Mouse (Mus musculus) limb, embryonic 10.5 days (tissue): ENCODE results near the gene Myocd. TPM values are rescaled to one million over a fixed set of nuclear protein-coding genes. Genes with fewer than 3 reads are reported as not detected.

ENCODE experiments used
- DNase-seq: peaks from one replicate; pipeline ENCODE4 v3.0.0-alpha.2; 2017; ENCODE audit warnings: low spot score
- H3K27ac ChIP-seq: fragments of 300-500 bp; sonication (generic); 2 replicates; pipeline ENCODE4 v1.5.1; 2016; ENCODE audit warnings: mild to moderate bottlenecking
- H3K27me3 ChIP-seq: fragments of 300-500 bp; sonication (generic); 2 replicates; pipeline ENCODE4 v1.6.1; 2016; ENCODE audit warnings: low read depth, mild to moderate bottlenecking; ENCODE audit not compliant: poor library complexity, severe bottlenecking
- H3K36me3 ChIP-seq: fragments of 300-500 bp; sonication (generic); 2 replicates; pipeline ENCODE4 v1.6.1; 2016; ENCODE audit warnings: mild to moderate bottlenecking, moderate library complexity
- H3K4me1 ChIP-seq: fragments of 300-500 bp; sonication (generic); 2 replicates; pipeline ENCODE4 v1.6.1; 2016
- H3K4me3 ChIP-seq: fragments of 300-500 bp; sonication (generic); 2 replicates; pipeline ENCODE4 v1.5.1; 2016; ENCODE audit warnings: mild to moderate bottlenecking, moderate library complexity
- H3K9me3 ChIP-seq: fragments of 300-500 bp; sonication (generic); replicated peaks from 2 replicates; pipeline ENCODE4 v1.6.1; 2016; ENCODE audit warnings: mild to moderate bottlenecking
- WGBS: fragments of 180-500 bp; shearing (Covaris S2); methylation state at CpG from one replicate; pipeline ENCODE4 v1.1.7; 2016; 5-methylcytosine and 5-hydroxymethylcytosine counted together
- polyA plus RNA-seq: library from polyadenylated mRNA; unstranded; fragments of >200 nt; fragmentation: Nextera tagmentation; extraction: Ambion mirVana; gene quantifications from 2 replicates; pipeline ENCODE4 v1.2.1, GENCODE M21; 2016

Gene Myocd
- polyA plus RNA-seq, 1 experiment from 2014 or later = 0.38 TPM

DNA sequence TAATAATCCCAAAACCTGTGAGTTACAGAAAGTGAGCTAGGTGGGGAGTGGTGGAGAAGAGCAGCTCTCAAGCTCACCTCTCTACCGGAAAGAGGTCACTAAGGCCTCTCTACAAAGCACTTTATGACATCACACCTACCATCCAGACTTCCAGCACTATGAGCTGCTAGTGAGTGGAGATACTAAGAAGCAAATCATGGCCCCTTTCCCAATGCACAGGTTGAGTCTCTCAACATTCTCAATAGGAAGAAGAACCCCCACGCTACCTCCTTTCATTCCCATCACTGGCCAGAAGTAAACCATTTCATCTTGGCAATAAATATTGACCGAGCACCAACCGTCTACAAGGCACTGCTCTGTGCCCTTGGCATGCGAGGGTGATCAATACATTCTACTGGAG is 110.0 kb downstream of the Myocd start, which contains the start of gene 1700086D15Rik:
TSS of gene 1700086D15Rik (minus strand) at position 101 of the 400 bp plus-strand sequence.
- no peak for DNase-seq
- Histone ChIP-seq H3K9me3 (no peaks in the 10 kb centered on the region), H3K27ac (no peak within 1 kb of the TSS), H3K36me3 (no peaks in the 10 kb centered on the region), H3K4me1 (peaks cover 15% of the 10 kb centered on the region), H3K27me3 (peaks cover 32% of the 10 kb centered on the region), H3K4me3 (no peak within 1 kb of the TSS)
- WGBS = 90% methylated on average over 5 of the region's 5 CpGs

DNA sequence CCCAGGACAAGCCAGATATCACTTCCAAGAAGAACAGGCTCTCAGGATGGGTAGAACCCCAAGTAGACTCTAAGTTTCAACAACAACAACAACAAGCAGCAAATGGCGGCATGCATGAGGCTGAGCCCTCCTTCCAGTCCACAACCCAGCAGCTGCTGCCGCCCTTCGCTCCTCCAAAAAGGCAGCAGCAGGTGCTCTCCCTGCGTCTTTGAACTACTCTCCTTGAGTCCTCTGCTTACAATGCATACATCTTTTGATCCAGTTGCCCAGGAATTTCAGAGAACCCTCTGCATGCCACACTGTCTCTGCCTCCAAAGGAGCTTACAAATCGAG is 111.2 kb downstream of the Myocd start:
- 94% methylated on average over 5 of the region's 5 CpGs for WGBS

GRCm38 (mm10) chr11:65157966-65158657 is 111.7 kb downstream of the Myocd start:
- Histone ChIP-seq H3K27ac (no peak overlapping the region), H3K36me3 (no peaks in the 10 kb centered on the region), H3K4me1 (peaks cover 15% of the 10 kb centered on the region), H3K4me3 (no peak overlapping the region), H3K9me3 (no peaks in the 10 kb centered on the region), H3K27me3 (peaks cover 26% of the 10 kb centered on the region)
- no peak for DNase-seq
- 90% methylated on average over 20 of the region's 20 CpGs for WGBS

More for the DNA sequence above, 111.2 kb downstream of the Myocd start:
- no peak overlapping the region for H3K4me3 ChIP-seq
- DNase-seq = no peak
- no peaks in the 10 kb centered on the region for H3K36me3 ChIP-seq
- peaks cover 15% of the 10 kb centered on the region for H3K4me1 ChIP-seq
- peaks cover 31% of the 10 kb centered on the region for H3K27me3 ChIP-seq
- H3K9me3 ChIP-seq = no peaks in the 10 kb centered on the region
- no peak overlapping the region for H3K27ac ChIP-seq

DNA sequence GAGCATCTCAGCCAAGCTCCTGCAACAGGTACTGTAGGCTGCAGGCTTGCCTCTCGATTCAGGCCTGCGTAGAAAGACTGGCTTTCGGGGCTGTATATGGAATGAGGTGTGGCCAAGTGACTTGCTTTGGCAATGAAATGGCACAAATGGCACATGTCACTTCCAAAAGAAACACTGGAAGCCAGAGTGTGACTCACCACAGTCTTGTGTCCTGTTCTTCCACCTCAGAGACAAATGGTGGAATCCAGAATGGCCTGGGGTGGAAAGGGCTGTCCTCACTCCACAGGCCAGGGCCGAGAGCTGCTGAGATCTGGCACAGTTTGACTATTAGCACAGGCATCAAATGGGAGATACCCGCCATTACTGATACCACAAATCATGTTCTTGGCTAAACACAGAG is 116.8 kb downstream of the Myocd start:
- Histone ChIP-seq H3K27me3 (no peaks in the 10 kb centered on the region), H3K36me3 (no peaks in the 10 kb centered on the region), H3K4me1 (0 out of 2 replicates have a peak, but pooled peaks cover 4% of the 10 kb centered on the region), H3K27ac (no peak overlapping the region), H3K4me3 (no peak overlapping the region), H3K9me3 (no peaks in the 10 kb centered on the region)
- WGBS = 77% methylated on average over 5 of the region's 5 CpGs
- no peak for DNase-seq

DNA sequence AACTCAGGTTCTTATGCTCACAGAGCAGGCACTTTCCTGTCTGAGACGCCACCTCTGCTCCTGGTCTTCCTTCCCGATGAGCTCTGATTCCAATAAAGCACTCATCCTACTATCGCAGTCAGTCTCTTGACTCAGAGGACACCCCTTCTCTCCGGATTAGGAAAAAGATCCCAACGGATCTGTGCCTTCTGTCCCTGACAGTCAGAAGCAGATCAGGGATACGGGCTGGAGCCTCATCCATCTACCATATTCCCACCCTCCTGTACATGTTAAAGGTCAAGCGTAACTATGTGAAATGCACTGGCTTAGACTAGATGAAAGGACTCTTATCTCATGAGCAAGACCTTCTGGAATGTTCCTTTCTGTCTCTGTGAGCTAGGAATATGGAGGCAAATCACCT is 121.3 kb downstream of the Myocd start:
- H3K27me3 ChIP-seq = no peaks in the 10 kb centered on the region
- H3K36me3 ChIP-seq = no peaks in the 10 kb centered on the region
- H3K9me3 ChIP-seq = no peaks in the 10 kb centered on the region
- H3K4me3 ChIP-seq = no peak overlapping the region
- DNase-seq = no peak
- no peak overlapping the region for H3K27ac ChIP-seq
- 87% methylated on average over 7 of the region's 7 CpGs for WGBS
- H3K4me1 ChIP-seq = no peaks in the 10 kb centered on the region

DNA sequence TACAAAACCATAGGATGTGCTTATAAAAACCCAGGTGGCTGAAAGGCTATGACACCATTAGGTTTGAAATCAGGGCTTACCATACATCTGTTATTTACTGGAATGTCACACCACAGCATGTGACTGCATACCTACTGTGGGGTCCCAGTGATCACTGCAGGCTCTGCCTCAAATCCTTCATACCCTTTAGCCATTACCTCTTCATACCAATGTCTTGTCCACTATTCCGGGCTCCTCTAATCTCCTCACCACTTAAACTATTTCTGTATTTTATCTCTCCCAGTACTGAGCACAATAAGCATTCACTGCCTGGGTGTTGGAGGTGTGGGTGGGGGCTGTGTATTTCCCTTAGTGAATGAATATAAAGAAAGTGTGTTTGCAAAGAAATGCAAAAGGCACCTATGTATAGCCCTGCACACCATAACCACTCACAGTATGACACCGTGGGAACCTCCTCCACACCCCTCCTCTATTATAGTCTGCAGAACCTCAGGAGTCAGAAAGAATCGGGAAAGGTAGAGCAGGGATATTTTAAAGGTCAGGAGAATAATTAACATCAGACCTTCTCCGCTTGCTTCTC is 126.9 kb downstream of the Myocd start:
- no peaks in the 10 kb centered on the region for H3K27me3 ChIP-seq
- H3K4me3 ChIP-seq = no peak overlapping the region
- WGBS = 78% methylated on average over 4 of the region's 4 CpGs
- no peak overlapping the region for H3K27ac ChIP-seq
- DNase-seq = no peak
- H3K9me3 ChIP-seq = no peaks in the 10 kb centered on the region
- no peaks in the 10 kb centered on the region for H3K4me1 ChIP-seq
- H3K36me3 ChIP-seq = no peaks in the 10 kb centered on the region

DNA sequence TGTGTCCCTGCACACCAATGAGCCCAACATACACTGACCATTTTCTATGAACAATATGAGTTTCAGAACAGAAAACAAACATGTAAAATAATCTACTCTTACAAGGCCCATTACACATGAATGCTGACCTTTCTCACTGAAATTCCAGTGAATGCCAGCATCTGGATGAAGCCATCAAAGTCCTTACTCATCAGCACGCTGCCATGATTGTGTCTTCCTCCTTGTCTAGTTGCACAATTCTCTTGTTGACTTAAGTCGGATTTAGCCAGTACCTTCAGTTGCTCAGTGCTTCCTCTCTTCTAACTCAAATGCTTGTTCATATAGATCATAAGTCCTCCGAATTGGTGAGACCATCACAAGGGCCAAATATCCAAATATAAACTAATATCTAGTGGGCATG is 130.8 kb downstream of the Myocd start:
- H3K4me3 ChIP-seq = no peak overlapping the region
- no peaks in the 10 kb centered on the region for H3K36me3 ChIP-seq
- H3K27me3 ChIP-seq = no peaks in the 10 kb centered on the region
- no peak overlapping the region for H3K27ac ChIP-seq
- H3K4me1 ChIP-seq = no peaks in the 10 kb centered on the region
- no peaks in the 10 kb centered on the region for H3K9me3 ChIP-seq
- 90% methylated on average over 3 of the region's 3 CpGs for WGBS
- no peak for DNase-seq

DNA sequence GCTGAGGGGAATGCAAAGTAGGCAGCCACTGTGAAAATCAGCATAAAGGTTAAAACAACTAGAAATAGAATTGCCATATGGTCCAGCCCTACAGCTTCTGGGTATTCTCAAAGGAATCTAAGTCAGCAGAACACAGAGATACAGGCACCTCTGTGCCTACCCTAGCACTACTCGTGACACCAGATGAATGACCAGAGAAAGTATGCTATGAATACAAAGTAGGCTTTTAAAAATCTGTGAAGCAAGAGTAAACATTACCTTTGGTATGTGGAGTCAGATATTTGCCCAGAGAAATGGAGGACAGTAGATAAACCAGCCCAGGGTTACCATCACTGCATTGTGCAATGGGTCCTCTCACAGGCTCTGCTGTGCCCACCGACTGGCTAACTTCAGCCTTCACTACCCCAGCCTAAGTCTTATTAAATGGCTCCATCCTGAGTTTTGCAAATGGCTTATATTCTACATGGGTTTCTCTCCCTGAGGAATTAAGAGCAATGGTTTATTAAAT is 132.6 kb downstream of the Myocd start:
- no peaks in the 10 kb centered on the region for H3K27me3 ChIP-seq
- no peaks in the 10 kb centered on the region for H3K36me3 ChIP-seq
- DNase-seq = no peak
- H3K4me1 ChIP-seq = no peaks in the 10 kb centered on the region
- no peak overlapping the region for H3K4me3 ChIP-seq
- H3K9me3 ChIP-seq = no peaks in the 10 kb centered on the region
- WGBS = 93% methylated on average over 2 of the region's 2 CpGs
- H3K27ac ChIP-seq = no peak overlapping the region

GRCm38 (mm10) chr11:65135251-65135739 is 134.5 kb downstream of the Myocd start:
- 88% methylated on average over 8 of the region's 8 CpGs for WGBS
- no peak overlapping the region for H3K4me3 ChIP-seq
- H3K27me3 ChIP-seq = no peaks in the 10 kb centered on the region
- no peaks in the 10 kb centered on the region for H3K36me3 ChIP-seq
- no peaks in the 10 kb centered on the region for H3K4me1 ChIP-seq
- DNase-seq = no peak
- H3K9me3 ChIP-seq = no peaks in the 10 kb centered on the region
- H3K27ac ChIP-seq = no peak overlapping the region

- Histone ChIP-seq H3K4me3 (no peak overlapping the region), H3K36me3 (no peaks in the 10 kb centered on the region), H3K27me3 (no peaks in the 10 kb centered on the region), H3K9me3 (no peaks in the 10 kb centered on the region), H3K4me1 (no peaks in the 10 kb centered on the region), H3K27ac (no peak overlapping the region)
- WGBS = 92% methylated on average over 4 of the region's 4 CpGs
- no peak for DNase-seq
Observed at GRCm38 (mm10) chr11:65133661-65134060, 136.1 kb downstream of the Myocd start.

GRCm38 (mm10) chr11:65129110-65129509 is 140.7 kb downstream of the Myocd start:
- H3K36me3 ChIP-seq = no peaks in the 10 kb centered on the region
- no peak for DNase-seq
- H3K4me3 ChIP-seq = no peak overlapping the region
- H3K27me3 ChIP-seq = no peaks in the 10 kb centered on the region
- WGBS = 84% methylated on average over 4 of the region's 4 CpGs
- H3K9me3 ChIP-seq = no peaks in the 10 kb centered on the region
- peaks cover 10% of the 10 kb centered on the region for H3K4me1 ChIP-seq
- no peak overlapping the region for H3K27ac ChIP-seq

- H3K36me3 ChIP-seq = no peaks in the 10 kb centered on the region
- H3K27me3 ChIP-seq = no peaks in the 10 kb centered on the region
- peaks cover 10% of the 10 kb centered on the region for H3K4me1 ChIP-seq
- no peaks in the 10 kb centered on the region for H3K9me3 ChIP-seq
- no peak overlapping the region for H3K27ac ChIP-seq
- WGBS = 90% methylated on average over 4 of the region's 4 CpGs
- no peak overlapping the region for H3K4me3 ChIP-seq
- no peak for DNase-seq
Observed at GRCm38 (mm10) chr11:65128666-65129065, 141.1 kb downstream of the Myocd start.

- Histone ChIP-seq H3K4me3 (no peak overlapping the region), H3K27me3 (no peaks in the 10 kb centered on the region), H3K27ac (no peak overlapping the region), H3K9me3 (no peaks in the 10 kb centered on the region), H3K36me3 (no peaks in the 10 kb centered on the region), H3K4me1 (peaks cover 10% of the 10 kb centered on the region)
- WGBS = 84% methylated on average over 9 of the region's 9 CpGs
- no peak for DNase-seq
Observed at GRCm38 (mm10) chr11:65126566-65126965, 143.2 kb downstream of the Myocd start.
